26 mouse cellular contexts compared by ENCODE assay signal in the genomic region with DNA sequence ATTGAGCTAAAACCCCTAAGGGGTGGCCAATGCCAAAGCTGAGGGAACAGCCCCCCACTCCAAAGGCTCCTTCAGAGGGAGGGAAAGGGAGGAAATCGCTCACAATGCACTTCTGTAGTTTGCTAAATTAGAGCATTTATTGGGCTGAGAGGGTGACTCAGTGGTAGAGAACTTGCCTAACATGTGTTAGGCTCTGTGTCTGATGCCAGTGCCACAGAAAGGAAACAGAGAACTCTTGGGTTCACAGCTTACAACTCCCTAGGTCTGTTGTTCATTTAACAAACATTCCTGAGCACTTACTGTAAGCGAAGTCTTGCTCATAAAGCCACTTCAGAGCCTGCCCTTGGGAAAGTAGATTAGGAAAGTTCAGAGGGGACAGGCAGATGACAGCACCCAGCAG. TPM values are rescaled to one million over a fixed set of nuclear protein-coding genes. Genes with fewer than 3 reads are reported as not detected.
DNase-seq lines count a peak whose midpoint lies in the region; ATAC-seq and TF ChIP-seq lines count a peak whose summit lies in the region.
"Had no signal": no experiment of that assay in that cellular context is flagged by ENCODE, and none has a peak within 500 bp of the region (broad histone marks: within the 10 kb centered on the region; RNA-seq: fewer than 3 reads in every experiment).

No protein-coding gene starts in this region.

- WGBS in lung, postnatal 0 days = 41% methylated on average over 2 of the region's 2 CpGs
- 33% methylated on average over 2 of the region's 2 CpGs for WGBS in limb, embryonic 12.5 days

- intact Hi-C loops in gastrocnemius, adult 2 months (cut with DNase I) = no loop called here
- intact Hi-C loops in gastrocnemius, postnatal 14 days (cut with DNase I; ENCODE audit: low total_unique reads) = no loop called here

- H3K27ac ChIP-seq in gastrocnemius, adult 2 months = 0 out of 2 replicates have a peak overlapping the region, but pooled peaks have one; percentile 12
- no peak overlapping the region for H3K27ac ChIP-seq in lung, postnatal 0 days (ENCODE audit: low read length)
- peak overlapping the region; percentile 84 for H3K27ac ChIP-seq in limb, embryonic 12.5 days
- H3K27ac ChIP-seq: forebrain, embryonic 13.5 days; hindbrain, postnatal 0 days; neural tube, embryonic 13.5 days; stomach, embryonic 15.5 days had no signal

- H3K4me1 ChIP-seq in lung, postnatal 0 days (ENCODE audit: insufficient read depth, low read depth, low read length) = no peaks in the 10 kb centered on the region
- peaks cover 38% of the 10 kb centered on the region for H3K4me1 ChIP-seq in limb, embryonic 12.5 days (replicated peaks)
- H3K4me1 ChIP-seq: forebrain, embryonic 13.5 days had no signal

- H3K27me3 ChIP-seq in lung, postnatal 0 days (replicated peaks; ENCODE audit: insufficient read depth, low read length) = no peaks in the 10 kb centered on the region
- H3K27me3 ChIP-seq in limb, embryonic 12.5 days = no peaks in the 10 kb centered on the region
- H3K27me3 ChIP-seq: forebrain, embryonic 13.5 days; neural tube, embryonic 13.5 days; stomach, embryonic 15.5 days had no signal

- no peaks in the 10 kb centered on the region for H3K36me3 ChIP-seq in lung, postnatal 0 days (ENCODE audit: insufficient read depth, low read length)
- H3K36me3 ChIP-seq in limb, embryonic 12.5 days = no peaks in the 10 kb centered on the region
- H3K36me3 ChIP-seq: neural tube, embryonic 13.5 days; stomach, embryonic 15.5 days had no signal

- H3K4me3 ChIP-seq in gastrocnemius, adult 2 months = no peak overlapping the region
- H3K4me3 ChIP-seq in lung, postnatal 0 days (ENCODE audit: low read depth, low read length) = no peak overlapping the region
- H3K4me3 ChIP-seq in limb, embryonic 12.5 days (replicated peaks) = no peak overlapping the region
- H3K4me3 ChIP-seq: forebrain, embryonic 13.5 days; neural tube, embryonic 13.5 days; stomach, embryonic 15.5 days had no signal

- ATAC-seq in lung, postnatal 0 days = peak; percentile 81
- no peak for ATAC-seq in limb, embryonic 12.5 days (ENCODE audit: insufficient number of reproducible peaks, insufficient read depth, low FRiP score, low TSS enrichment, low read depth)
- ATAC-seq: activated CD4-positive, CD25-positive, alpha-beta regulatory T cell, adult 4 months; forebrain, embryonic 13.5 days; hindbrain, postnatal 0 days had no signal

- no peaks in the 10 kb centered on the region for H3K9me3 ChIP-seq in lung, postnatal 0 days (ENCODE audit: low read length)
- no peaks in the 10 kb centered on the region for H3K9me3 ChIP-seq in limb, embryonic 12.5 days
- H3K9me3 ChIP-seq: forebrain, embryonic 13.5 days; neural tube, embryonic 13.5 days; stomach, embryonic 15.5 days had no signal

- no peak overlapping the region for H3K4me2 ChIP-seq in lung, postnatal 0 days (replicated peaks; ENCODE audit: low read depth, low read length)
- H3K4me2 ChIP-seq in limb, embryonic 12.5 days = no peak overlapping the region
- H3K4me2 ChIP-seq: forebrain, embryonic 13.5 days; liver, embryonic 11.5 days; neural tube, embryonic 13.5 days; stomach, embryonic 15.5 days had no signal

- DNase-seq in gastrocnemius, adult 2 months = no peak
- DNase-seq in gastrocnemius, postnatal 14 days = no peak
- DNase-seq in lung, postnatal 0 days (ENCODE audit: low spot score) = peak; percentile 83
- DNase-seq in lung, postnatal 4 days = no peak
- DNase-seq in kidney, adult 9 months = no peak
- DNase-seq in thymus, postnatal 14 days = no peak
- no peak for DNase-seq in gastrocnemius, adult 18-20 months (ENCODE audit: low spot score)
- DNase-seq: adrenal gland, postnatal 36 days; cerebellum, adult 2 months; heart, adult 18-20 months; kidney, adult 2 months; kidney, postnatal 36 days; lung, adult 2 months; spleen, adult 18-20 months had no signal

- no peak for TF ChIP-seq CTCF in gastrocnemius, adult 2 months (IDR thresholded peaks at IDR 0.05)
- TF ChIP-seq CTCF in lung, postnatal 0 days (IDR thresholded peaks at IDR 0.05) = no peak

- H3K9ac ChIP-seq in lung, postnatal 0 days (replicated peaks; ENCODE audit: low read depth) = no peak overlapping the region
- H3K9ac ChIP-seq in limb, embryonic 12.5 days (replicated peaks) = no peak overlapping the region
- H3K9ac ChIP-seq: forebrain, embryonic 13.5 days; neural tube, embryonic 13.5 days; stomach, embryonic 15.5 days had no signal

- TF ChIP-seq EP300 in lung, postnatal 0 days (IDR thresholded peaks at IDR 0.05) = peak; percentile 55

RNA-seq across cellular contexts. Expression of a gene that starts 15.3 kb away (rescaled TPM):
- total RNA-seq in gastrocnemius, adult 2 months (2021) = not detected
- not detected for total RNA-seq in gastrocnemius, postnatal 14 days (2021)
- not detected in 2 replicates for polyA plus RNA-seq in lung, postnatal 0 days (2015; fragmentation: Nextera tagmentation; extraction: Ambion mirVana)
- polyA plus RNA-seq in limb, embryonic 12.5 days (2016; fragmentation: Nextera tagmentation; extraction: Ambion mirVana) = not detected in 2 replicates
- total RNA-seq in gastrocnemius, adult 18-20 months (2021) = not detected
- total RNA-seq: adrenal gland, postnatal 36 days; heart, adult 18-20 months; hindbrain, postnatal 0 days; layer of hippocampus, postnatal 10 days; left cerebral cortex, postnatal 10 days; megakaryocyte-erythroid progenitor cell, adult 5-6 weeks; monocyte, adult 5-6 weeks had no signal
- polyA plus RNA-seq: activated CD4-positive, CD25-positive, alpha-beta regulatory T cell, adult 4 months; cerebellum, adult 2 months; forebrain, embryonic 13.5 days; heart, postnatal 0 days; hindbrain, postnatal 0 days; kidney, adult 2 months; liver, embryonic 11.5 days; lung, adult 2 months; neural tube, embryonic 13.5 days; stomach, embryonic 15.5 days had no signal

RNA-seq across cellular contexts. Expression of a gene that starts 29.4 kb away (rescaled TPM):
- total RNA-seq in gastrocnemius, adult 2 months (2021) = 1 to 10 TPM; 2.7 to 2.8 TPM
- 1 to 10 TPM; 3.9 to 7.4 TPM for total RNA-seq in gastrocnemius, postnatal 14 days (2021)
- polyA plus RNA-seq in lung, postnatal 0 days (2015; fragmentation: Nextera tagmentation; extraction: Ambion mirVana) = 2.6 and 3.4 TPM in 2 replicates
- 0.41 TPM in 1 of 2 replicates, not detected in the other for polyA plus RNA-seq in limb, embryonic 12.5 days (2016; fragmentation: Nextera tagmentation; extraction: Ambion mirVana)
- 1 to 10 TPM; 1.3 to 2.1 TPM for total RNA-seq in gastrocnemius, adult 18-20 months (2021)
- total RNA-seq: megakaryocyte-erythroid progenitor cell, adult 5-6 weeks; monocyte, adult 5-6 weeks had no signal
- polyA plus RNA-seq: activated CD4-positive, CD25-positive, alpha-beta regulatory T cell, adult 4 months; liver, embryonic 11.5 days had no signal

RNA-seq across cellular contexts. Expression of a gene that starts 46.2 kb away (rescaled TPM):
- total RNA-seq in gastrocnemius, adult 2 months (2021) = 1 to 10 TPM; 1.4 to 1.5 TPM
- 1 to 10 TPM; 2.4 to 3.3 TPM for total RNA-seq in gastrocnemius, postnatal 14 days (2021)
- polyA plus RNA-seq in lung, postnatal 0 days (2015; fragmentation: Nextera tagmentation; extraction: Ambion mirVana) = 17.3 and 22.7 TPM in 2 replicates
- 9.1 and 10.2 TPM in 2 replicates for polyA plus RNA-seq in limb, embryonic 12.5 days (2016; fragmentation: Nextera tagmentation; extraction: Ambion mirVana)
- 1 to 10 TPM; 1.0 TPM for total RNA-seq in gastrocnemius, adult 18-20 months (2021)
